Mouse (Mus musculus): ENCODE data around the gene Nfxl1.
"Not testable (repeated sequence)": the region's sequence is repeated elsewhere in the genome, so short reads cannot be mapped to it uniquely, and the experiment has no call there.

Gene Nfxl1

GRCm38 (mm10) chr5:72559544-72560049, at the start of gene Nfxl1:
Nfxl1 (minus strand) TSS chr5:72559684.
- DNase-seq = peak; percentile 96

DNA sequence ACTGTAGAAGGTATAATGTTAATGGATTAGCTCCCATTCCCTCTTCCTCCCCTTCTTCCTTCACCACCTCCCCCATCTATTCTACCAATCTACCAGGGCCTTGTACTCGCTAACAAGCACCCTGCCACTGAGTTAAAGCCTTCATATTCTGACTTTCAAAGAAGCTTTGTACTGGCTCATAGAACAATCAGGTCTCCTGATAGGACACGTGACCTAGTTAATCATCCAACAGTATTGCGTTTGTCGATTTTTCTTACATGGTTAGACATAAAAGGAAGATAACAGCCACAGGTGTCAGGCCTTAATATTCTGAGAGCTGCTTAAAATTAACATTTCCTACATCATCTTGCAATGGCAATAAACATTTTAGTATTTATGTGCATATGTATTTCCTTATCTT, 43.7 kb upstream of the Nfxl1 start:
- DNase-seq = no peak

DNA sequence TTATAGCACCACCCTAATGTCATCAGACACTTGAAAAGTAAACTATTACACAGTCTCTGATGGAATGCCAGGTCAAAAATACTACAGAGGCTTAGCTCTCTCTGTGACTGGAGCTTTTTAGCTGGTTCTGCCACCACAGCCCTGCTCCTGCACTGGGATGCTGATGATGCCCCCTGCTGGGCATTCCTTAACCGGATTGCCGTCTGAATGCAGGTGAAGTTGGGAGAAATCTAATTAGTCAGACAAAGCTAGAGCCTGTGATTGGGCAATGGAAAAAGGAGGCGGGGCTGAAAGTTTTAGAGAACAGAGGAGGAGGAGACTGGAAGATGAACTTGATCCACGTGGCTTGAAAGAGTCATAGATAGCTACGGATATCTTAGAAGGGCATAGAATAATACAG, 41.5 kb upstream of the Nfxl1 start:
- peak; percentile 74 for DNase-seq

DNA sequence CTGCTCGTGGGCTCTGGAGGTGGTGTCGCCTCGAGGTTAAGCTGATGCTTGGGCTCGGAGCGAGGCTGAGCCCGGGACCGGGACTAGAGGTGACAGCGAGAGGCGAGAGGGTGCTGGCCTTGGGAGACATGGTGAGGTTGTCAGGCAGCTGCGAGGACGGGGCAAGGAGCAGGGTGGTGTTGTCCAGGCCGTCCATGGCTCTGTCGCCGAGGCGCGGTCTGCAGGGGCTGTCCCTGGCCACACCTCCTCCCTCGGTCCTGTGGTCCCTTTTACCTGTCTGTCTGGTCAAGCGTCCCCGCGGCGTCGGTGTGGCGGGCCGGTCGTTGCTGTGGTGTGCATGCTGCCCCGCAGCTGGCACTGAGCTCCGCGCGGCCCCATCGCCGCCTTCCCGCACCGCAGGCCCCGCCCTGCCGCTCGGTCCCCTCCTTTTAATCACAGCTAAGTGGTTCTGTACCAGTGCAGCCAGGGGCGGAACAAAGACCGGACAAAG, 27.8 kb upstream of the Nfxl1 start, which contains the start of gene Gm5868:
Gene Gm5868, minus strand, starts transcription at position 360 of the 490 bp plus-strand sequence.
- DNase-seq = no peak

- not testable (repeated sequence) for DNase-seq
Measured at GRCm38 (mm10) chr5:72586667-72587191, 27.2 kb upstream of the Nfxl1 start.

GRCm38 (mm10) chr5:72586122-72586521, 26.6 kb upstream of the Nfxl1 start:
- not testable (repeated sequence) for DNase-seq

- not testable (repeated sequence) for DNase-seq
Measured at GRCm38 (mm10) chr5:72580970-72581332, 21.5 kb upstream of the Nfxl1 start, which contains the start of gene Zar1. Zar1 (minus strand) TSS chr5:72581254.

- not testable (repeated sequence) for DNase-seq
Measured at GRCm38 (mm10) chr5:72580088-72580969, 20.8 kb upstream of the Nfxl1 start.

GRCm38 (mm10) chr5:72579599-72579998, 20.1 kb upstream of the Nfxl1 start:
- not testable (repeated sequence) for DNase-seq

GRCm38 (mm10) chr5:72565621-72566020, 6.1 kb upstream of the Nfxl1 start:
- DNase-seq = peak; percentile 31

DNA sequence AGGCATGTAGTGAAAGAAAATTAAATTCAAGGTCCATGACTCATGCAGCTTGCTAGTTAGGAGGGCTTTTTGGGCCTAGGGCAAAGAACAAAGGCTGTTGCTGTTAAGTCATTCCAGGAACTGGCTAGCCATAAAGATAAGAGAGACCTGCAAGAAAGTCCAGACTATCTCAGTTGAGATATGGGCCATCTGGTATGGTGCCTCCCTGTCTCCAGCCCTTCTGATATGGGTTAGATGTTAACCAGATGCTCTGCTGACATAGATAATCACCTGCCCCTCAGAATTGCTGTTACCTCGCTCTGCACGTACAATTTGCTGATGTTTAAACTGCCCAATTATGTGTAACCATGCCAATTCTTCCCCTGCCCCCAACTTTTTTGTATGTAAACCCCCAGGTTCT, 3.7 kb upstream of the Nfxl1 start:
- not testable (repeated sequence) for DNase-seq

DNA sequence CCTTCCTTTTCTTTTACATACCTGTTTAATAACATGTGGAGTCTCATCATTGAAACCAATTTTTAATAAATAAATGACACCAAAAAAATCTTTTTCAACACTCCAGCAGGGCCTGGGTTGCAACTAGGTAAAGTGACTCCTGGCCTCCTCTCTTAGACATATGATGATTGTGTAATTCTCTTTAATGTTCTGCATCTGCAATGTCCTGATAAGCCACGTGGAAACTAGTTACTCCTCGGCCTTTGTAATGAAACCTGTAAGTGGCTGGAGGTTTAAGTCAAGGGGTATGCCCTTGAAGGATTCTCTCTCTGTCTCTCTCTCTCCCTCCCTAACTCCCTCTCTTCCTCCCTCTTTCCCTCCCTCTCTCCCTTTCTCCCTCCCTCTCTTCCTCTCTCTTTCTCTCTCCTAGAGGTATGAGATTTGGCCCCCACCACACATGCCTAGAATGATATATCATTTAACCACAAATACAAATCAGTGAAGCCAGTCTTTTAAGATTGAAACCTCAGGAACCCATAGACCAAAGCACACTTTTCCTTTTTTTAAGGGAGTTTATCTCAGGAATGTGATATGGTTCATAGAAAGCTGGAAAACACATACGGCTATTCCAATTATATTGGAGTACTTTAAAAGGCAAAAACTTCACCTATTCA, 1.6 kb upstream of the Nfxl1 start:
- DNase-seq = no peak

GRCm38 (mm10) chr5:72558716-72559526, 563 bp downstream of the Nfxl1 start:
- no peak for DNase-seq

DNA sequence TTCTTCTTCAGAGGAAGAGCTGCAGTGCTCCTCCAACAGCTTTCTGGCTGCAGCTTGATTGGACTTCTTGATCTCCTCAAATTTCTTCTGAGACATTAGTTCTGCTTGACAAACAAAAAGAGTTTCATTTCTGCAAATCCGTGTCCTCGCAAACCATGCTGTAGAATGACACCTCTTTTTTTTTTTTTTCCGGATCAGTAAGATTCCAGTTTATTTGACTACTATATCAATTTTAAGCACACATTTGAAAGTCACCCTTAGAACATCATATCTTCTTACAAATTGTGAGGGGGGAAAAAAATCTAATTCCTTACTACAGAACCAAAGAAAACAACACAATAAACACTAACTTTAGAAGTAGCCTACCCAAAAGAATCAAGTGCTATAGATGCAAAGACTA, 3.2 kb downstream of the Nfxl1 start:
- no peak for DNase-seq

DNA sequence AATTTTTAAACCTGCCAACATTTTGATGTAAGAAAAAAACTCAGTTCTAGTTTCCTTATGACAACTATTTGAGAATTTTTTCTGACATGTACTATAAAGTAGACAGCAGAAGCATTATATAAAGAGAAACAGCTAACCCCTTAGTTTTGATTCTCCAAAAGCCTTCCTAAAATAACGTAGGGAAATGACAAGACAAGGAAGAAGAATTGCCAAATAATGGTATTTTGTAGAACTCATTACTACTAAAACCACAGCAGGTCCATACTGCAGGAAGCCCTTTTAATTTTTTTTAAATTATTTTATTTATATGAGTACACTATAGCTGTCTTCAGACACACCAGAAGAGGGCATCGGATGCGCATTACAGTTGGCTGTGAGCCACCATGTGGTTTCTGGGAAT, 8.3 kb downstream of the Nfxl1 start:
- no peak for DNase-seq

- DNase-seq = no peak
Measured at GRCm38 (mm10) chr5:72528896-72529295, 30.6 kb downstream of the Nfxl1 start.

DNA sequence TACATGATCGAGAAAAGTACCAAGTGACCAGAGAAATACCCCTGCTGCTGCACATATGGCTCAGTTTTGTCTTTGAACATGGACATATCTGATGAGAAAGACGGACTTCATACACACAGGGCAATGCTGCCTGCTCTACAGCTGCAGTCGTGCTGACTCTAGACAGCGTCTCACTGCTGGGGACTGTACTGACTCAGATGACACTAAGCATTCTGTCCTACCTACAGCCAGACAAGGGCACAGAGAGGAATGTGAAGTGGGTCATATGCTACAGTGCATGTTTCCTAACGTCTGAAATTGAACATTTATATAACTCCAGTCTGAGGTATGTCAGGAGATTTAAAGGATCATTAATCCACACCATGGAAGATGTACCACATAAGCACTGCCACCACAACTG, 45.7 kb downstream of the Nfxl1 start:
- DNase-seq = no peak

- no peak for DNase-seq
Measured at GRCm38 (mm10) chr5:72505740-72506139, 53.7 kb downstream of the Nfxl1 start.

DNA sequence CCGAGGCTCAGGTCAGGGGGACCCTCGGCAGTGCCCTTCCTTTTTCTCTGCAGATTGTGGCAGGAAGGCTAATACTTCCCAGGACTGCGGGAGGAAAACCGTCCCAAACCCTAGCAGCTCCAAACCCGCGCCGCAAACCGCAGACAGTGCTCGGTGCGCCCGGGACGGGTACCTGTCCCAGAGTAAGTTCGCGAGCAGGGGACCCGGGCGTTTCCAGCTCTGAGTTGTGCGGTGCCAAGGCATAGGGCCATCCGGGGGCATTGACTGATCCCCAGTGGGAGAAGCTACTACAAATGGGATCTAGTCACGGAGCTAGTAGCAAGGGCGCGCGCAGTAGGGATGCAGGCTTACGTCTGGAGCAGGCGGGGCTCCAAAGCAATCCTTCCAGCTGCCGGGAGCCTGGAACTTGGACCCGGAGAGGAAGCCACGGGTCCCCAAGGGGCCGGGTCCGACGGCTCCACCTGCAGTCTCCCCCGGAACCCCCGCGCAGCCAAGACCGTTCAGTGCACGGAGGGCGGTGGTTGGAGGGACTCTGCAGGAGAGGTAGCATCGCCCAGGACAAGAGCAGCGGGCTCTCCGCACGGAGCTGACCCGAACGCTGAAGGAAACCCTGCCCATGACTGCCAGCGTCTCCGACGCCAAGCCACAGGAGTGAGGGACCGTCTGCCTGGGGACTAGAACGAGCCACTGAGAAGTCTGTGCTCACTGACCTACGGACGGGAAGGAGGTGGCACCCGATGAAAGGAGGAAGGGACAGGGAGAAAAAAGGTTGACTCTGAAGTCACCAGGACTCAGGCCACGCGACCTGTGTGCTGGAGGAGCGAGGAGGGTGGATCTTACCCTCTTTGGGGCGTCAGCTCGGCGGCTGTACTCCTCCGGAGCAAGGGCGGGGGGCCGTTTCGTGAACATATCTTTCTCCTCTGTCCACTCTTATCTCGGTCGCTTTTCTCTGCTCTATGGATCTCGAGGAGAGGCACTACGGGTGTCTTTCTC, 55.7 kb downstream of the Nfxl1 start, which contains the start of gene Corin:
Gene Corin, minus strand, starts transcription at position 943 of the 993 bp plus-strand sequence.
- DNase-seq = no peak

GRCm38 (mm10) chr5:72502778-72503177, 56.7 kb downstream of the Nfxl1 start:
- no peak for DNase-seq

DNA sequence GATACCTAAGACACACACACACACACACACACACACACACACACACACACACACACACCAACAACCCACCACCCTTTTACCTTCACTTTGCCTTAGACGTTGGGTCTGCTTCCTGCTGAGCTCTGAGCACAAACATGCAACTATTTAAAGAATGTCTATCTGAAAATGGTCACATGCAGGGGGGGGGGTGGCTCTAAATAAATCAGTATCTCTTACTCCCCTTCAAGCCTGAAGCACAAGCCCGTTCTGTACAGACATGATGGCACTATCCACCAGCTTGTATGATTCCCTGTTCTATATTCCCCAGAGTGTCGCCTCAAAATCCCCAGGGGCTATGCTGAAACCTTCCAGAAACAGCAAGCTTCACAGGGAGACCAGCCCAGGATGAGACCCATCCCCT, 57.7 kb downstream of the Nfxl1 start:
- DNase-seq = no peak
